Mouse (Mus musculus) spleen, postnatal 4 days (tissue): ENCODE measurements around the gene Pim3.

Source experiments
- DNase-seq, 2 experiments: peaks; one replicate each; pipeline ENCODE4 v3.0.0; 2022; ENCODE audit warnings: low spot score in 2 of 2

Gene Pim3

DNA sequence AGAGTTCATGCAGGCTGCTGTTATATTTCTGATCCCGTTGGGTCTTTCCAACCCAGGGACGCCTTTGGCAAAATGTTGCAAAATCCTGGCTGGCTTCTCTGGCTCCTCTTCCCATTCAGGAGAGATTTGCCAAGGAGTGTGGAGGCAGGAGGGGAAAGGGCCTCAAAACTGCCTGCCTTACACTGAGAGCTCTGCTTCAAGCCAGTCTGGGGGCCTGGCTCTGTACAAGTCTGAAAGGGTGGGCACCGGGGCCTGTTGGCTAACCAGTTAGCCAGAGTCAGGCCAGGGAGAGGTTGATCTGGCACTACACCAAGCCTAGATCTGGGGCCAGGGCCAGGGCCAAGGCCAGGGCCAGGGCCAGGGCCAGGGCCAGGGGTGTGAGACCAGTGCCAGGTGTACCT, 3.8 kb upstream of the Pim3 start:
- no peak for DNase-seq

DNA sequence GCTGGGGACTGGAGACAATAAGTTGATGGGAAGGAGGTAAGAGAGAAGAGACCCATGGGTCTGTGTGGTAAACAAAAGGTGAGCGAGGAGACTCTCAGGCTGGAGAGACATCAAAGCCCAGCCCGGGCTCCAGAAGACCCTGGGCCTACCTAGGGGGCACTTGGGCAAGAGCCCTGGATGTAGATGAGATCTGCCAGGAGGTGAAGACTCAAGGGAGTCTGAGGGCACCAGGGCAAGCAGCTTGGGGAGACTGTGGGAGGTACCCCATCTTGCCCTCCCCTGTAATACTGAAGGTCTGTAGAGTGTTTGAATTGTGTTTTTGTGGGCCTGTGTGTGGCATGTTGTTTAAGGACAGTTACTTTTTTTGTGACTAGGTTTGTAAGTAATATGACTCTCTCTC, 3.3 kb upstream of the Pim3 start:
- no peak for DNase-seq

DNA sequence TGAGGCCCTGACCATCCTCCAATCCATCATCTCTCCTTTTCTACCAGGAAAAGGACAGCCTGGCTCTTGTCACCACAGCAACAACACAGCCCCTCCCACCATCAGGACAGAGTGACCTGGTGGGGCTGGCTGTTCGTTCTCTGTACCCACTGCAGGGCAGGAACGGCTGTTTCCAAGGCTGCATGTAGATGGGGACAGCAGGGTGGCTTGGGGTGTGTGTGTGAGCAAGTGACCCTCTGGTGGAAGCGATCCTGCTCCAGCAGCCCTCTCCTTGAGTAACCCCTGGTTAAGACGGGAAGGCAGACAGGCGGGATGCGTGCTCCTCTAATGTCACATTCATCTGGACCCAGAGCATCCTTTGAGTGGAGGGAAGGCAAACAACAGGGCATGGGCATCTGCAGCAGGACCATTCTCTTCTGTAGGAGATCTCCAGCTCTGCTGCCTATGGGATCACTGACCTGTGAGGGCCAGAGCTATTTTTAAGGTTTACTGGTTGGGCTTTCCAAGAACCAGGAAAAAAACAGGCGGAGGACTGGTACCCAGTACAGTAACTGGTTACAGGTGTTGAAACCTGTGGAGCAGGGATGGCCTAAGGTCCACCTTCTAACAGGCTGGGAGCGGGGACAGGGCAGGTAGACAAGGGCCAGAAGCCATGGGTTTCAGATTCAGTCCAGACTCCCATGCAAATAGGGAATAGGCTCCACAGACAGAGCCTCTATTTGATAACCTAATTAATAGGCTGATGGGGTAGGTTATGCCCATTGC, 2.6 kb upstream of the Pim3 start:
- DNase-seq, result no peak

DNA sequence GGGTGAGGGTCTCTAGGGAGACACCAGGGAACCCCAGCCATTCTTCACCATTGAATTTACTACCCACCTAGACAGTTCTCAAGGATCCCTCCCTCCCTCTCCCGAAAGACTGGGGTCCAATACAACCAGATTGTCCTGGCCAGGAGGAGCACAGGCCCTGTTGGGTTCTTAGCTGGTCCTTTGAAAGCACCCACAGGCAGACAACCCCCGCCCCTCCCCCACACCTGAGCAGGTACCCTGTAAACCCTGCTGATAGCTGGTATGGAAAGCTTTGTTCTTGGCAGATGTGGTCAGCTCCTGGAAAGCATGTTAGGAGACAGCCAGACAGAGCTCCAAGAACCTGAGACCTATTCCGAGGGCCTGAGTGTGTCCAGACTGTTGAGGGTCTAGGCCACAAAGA, 1.2 kb upstream of the Pim3 start:
- DNase-seq, result no peak

DNA sequence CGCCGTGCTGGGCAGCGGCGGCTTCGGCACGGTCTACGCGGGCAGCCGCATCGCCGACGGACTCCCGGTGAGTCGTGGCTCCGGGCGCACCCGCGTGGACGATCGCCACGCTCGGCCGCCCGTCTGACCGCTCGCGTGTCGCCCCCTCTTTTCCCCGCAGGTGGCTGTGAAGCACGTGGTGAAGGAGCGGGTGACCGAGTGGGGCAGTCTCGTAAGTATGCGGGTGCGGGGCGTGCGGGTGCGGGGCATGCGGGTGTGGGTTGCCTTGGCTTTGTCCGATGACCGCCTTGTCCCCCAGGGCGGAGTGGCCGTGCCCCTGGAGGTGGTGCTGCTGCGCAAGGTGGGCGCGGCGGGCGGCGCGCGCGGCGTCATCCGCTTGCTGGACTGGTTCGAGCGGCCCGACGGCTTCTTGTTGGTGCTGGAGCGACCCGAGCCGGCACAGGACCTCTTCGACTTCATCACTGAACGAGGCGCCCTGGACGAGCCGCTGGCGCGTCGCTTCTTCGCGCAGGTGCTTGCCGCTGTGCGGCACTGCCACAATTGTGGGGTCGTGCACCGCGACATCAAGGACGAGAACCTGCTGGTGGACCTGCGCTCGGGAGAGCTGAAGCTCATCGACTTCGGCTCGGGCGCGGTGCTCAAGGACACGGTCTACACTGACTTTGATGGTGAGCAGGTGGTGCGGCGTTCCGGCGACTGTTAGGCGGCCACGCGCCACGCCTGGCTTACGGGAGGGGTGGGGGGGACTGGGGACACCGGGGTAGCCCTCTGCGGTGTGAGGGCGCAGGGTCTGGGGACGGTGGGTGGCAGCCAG, 1.1 kb downstream of the Pim3 start:
- DNase-seq, result peak; percentile 39 to 80

DNA sequence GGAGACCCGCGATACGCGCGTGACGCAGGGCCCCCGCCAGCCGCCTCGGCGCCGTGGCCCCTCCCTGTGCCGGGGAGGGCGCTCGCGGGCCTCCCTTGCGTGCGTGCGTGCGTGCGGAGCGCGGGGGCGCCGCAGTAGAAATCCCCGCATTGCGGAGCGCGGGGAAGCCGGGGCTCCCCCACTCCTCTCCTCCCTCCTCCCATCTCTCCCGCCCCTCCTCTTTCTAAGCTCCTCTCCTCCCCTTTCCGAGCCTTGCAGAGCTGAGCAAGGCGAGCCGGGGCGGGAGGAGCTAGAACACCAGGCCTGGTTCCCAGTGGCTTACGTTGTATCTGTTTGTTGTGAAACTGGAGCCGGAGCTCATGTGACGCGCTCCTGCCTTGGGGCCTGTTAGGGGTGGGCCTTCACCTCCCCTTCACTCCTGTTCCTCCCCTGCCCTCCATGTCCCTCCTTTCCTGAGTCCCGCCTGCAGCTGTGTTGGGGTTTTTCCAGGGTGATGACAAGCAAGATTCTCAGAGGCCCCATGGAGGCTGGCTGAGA, 1.8 kb downstream of the Pim3 start:
- peak; percentile 53 to 77 for DNase-seq

DNA sequence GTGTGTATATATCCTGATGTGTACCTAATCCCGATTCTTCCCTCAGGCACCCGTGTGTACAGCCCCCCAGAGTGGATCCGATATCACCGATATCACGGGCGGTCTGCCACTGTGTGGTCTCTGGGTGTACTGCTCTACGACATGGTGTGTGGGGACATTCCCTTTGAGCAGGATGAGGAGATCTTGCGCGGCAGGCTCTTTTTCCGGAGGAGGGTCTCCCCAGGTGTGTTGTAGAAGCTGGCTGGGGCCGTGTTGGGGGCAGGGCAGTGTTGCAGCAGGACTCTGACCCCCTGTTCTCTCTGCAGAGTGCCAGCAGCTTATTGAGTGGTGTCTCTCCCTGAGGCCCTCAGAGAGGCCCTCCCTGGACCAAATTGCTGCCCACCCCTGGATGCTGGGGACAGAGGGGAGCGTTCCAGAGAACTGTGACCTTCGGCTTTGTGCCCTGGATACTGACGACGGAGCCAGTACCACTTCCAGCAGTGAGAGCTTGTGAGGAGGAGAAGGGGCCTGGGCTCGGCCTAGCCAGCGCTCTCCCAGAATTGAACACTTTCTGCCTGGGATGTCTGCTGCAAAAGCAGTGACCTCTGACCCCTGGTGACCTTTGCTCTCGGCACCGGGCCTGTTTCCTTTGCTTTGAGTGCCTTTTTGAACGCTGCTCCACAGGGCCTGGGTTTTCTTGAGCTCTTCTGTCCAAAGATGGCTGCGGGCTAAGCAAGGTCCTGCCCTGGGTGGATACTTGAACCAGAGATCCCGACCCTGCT, 2.5 kb downstream of the Pim3 start:
- no peak for DNase-seq

DNA sequence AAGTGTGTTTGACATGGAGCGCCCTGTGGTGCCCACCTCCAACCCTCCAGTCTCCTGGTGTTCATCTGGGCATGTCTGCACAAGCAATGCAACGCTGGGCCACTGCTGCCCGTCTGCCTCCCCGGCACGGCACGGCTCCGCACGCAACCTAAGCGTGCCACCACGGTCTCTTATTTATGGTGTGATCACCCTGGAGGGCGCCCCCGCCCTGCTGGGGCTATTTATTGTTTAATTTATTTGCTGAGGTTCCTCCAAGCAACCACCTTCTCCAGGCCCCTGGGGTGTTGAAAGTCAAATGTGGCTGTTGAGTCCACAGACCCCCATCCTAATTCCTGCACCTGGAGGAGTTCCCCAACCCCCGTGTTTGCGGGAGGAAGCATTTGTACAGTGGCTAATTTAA, 3.1 kb downstream of the Pim3 start:
- DNase-seq, result no peak

DNA sequence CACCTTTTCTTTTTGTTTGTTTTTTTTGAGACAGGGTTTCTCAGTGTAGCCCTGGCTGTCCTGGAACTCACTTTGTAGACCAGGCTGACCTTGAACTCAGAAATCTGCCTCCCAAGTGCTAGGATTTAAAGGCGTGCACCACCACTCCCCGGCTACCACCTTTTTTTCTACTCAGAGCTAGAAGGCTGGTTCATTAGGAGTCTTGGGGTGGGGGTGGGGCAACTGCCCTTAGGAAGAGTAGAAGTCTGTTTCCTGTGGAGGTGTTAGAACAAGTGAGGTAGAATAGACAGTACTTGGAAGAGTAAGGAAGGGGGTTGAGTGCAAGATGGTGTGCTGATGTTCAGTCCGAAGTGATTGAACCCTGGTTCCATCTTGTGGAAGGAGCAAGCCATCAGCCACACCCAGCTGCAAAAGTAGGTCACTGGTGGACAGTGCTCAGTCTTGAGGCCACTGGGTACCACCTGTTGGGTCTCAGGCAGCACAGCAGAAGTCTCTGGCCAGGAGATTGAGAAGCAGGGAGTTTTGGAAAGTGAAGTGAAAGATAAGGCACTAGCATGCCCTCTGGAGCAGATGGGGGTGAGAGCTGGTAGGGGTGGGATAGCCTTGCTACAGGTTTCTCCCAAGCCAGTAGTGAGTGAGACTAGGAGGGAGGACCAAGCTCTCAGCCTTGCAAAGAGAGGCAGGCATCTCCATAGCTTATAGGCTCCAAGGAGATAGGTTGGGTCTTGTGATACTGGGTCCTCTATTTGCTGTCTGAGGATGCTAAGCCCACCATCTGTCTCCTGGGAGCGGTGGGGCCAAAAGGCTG, 4.1 kb downstream of the Pim3 start:
- DNase-seq, result no peak

DNA sequence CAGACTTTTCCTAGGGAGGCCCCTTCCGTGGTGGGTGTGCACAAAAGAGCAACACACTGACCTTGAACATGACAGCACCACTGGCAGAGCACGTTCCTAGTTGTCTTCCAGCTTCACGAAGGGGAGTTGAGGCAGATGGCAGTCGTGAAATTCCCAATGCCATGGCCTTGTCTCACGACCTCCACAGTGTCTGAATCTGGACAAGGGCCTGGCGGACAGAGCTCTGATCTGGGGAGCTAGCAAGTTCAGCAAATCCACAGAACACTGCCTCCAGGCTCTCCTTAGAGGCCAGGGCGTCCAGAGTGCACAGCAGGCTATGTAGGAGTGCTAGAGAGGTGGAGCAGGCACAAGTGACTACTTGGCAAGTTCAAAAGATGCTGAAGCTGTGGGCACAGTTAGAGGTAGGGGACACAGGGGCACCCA, 5.0 kb downstream of the Pim3 start:
- no peak for DNase-seq

DNA sequence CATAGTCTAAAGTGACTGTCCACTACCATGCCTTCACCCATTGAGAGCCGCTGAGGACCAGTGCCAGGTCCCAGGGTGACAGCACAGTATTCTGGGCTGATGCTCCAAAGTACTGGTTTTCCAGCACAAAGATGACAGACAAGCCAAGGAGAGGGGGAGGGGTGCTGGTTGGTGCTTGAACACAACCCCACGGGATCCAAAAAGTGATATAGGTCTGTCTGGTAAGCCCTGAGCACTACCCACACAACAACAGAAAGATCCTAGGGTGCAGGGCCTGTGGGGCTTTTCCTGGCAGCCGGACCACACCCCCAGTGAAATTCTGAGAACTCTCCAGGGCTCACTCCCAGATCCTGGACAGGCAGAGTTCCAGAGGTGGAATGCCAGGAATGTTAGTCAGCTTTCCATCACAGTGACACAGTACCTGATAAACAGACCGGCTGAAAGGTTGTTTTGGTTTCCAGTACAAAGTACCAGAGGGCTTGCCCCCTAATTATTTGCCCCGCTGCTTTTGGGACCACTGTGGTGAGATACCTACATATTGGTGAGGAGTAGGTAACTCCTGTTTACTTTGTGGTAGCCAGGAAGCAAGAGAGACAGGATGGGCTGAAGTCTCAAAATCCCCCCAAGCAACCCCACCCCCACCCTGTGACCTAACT, 5.5 kb downstream of the Pim3 start:
- DNase-seq, result no peak

DNA sequence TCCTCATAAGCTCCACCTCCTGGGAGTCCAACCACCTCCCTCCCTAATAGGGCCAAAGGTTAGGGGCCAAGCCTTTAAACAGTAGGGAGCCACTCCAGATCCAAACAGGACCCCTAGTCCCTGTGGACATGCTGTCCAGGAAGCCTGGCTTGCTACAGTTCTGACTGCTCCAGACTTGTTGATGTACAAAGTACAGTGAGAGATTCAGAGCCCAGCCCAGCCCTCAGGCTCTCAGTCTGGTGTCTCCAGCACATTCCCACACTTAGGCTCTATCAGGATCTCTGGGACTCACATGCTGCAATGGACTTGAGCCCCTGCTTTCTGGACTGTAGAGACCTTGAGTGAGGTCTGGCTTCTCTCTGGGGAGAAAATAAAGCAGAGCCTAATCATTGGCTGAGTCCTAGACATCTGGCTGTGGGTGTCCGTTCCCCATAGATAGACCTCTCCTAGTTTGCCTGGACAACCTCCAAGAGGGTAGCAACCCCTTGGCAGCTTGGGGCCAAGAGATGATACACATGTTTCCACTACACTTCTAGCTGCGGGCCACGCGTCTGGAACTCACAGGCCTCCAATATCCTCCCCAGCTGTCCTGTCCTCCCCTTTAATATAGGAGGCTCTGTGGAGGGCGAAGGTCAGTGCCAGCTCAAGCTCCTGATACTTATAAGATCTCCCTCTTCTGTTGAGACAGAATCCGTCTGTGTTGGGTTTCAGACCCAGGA, 6.2 kb downstream of the Pim3 start:
- DNase-seq, result no peak

DNA sequence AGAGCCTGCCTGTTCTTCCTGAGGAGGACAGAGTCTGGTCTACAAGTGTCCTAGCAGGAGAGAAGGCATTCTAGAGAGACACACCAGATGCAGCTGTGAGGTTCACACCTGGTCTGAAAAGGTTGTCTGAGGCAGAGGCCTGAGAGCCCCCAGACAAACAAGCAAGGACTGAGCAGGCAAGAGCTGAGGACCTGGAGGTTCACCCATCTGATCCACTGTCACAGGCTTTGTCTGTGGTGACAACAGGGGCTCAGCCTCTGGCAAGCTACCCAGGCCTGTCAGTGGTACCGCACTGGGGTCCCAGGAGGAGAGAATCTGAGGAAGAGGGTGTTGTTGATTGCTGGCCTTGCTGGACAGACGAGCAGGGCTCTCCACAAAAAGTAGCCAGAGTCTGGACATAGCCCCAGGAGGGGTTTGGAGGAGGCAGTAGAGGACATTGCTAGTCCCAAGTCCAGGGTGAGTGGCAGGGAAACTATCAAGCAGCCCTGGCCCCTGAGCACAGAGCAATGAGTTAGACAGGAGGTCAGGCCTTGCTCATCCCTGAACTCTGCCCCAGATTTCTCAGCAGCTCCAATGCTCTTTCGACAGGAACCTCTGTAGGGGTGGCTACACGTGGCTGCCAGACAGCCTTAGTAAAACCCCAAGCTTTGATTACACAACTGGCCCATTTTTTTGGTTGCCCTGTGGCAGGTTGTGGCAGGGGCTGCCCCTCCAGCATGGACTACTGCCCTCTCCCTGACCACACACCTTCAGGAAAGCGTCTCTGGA, 8.6 kb downstream of the Pim3 start:
- DNase-seq, result no peak

DNA sequence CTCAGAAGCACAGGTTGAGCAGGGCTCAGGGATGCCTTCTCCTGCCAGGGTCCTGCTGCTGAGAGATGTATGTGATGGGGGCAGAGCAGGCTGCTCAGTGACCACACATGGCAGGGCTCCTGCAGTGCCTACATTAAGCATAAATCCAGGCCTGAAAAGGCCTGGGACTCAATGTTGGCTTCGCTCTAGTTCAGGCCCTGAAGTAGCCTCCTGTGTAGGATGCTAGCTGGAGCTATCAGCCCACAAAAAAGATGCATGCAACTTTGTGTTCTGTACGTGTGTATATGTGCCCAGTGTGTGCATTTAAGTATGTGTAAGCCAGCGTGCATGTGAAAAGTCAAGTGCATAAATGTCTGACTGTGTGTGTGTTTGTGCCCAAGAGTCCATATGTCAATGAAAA, 12.1 kb downstream of the Pim3 start:
- DNase-seq, result no peak

DNA sequence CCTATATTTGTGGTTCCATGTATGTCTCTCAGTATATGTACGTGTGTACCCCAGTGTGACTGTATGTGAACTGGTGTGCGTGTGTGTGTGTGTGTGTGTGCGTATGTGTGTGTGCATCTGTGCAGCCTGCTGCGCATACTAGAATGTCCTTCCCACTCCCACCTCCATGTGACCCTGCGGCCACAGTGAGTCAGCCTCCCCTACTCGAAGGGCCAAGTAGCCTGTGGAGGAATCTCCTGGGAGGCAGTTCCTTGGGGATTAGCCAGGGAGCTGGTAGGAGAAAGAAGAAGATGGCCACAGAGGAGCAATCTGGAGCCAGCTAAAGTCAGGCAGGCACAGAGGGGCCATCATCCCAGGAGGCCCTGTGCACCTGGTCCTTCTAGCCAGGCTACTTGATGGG, 12.5 kb downstream of the Pim3 start:
- DNase-seq, result no peak

DNA sequence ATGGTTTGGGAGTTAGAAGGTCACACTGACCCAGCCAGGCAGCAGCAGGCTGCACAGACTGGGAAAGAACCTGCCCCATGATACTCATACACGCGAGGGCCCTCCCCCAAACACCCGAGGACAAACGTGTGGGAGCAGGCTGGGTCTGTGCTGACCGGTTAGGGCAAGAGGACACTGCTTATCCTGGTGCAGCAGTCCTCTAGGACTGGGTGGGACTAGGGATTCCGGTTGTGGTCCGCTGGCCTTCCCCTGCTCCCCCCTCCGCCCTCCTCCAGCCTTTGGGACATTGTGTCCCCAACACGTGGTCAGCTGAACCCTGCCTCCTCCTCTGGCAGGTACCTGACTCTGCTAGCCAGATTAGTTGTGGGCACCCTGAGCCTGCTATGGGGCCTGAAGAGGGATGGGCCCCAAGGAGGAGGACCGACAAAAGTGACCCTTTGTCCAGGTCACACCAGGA, 13.7 kb downstream of the Pim3 start:
- DNase-seq, result no peak

DNA sequence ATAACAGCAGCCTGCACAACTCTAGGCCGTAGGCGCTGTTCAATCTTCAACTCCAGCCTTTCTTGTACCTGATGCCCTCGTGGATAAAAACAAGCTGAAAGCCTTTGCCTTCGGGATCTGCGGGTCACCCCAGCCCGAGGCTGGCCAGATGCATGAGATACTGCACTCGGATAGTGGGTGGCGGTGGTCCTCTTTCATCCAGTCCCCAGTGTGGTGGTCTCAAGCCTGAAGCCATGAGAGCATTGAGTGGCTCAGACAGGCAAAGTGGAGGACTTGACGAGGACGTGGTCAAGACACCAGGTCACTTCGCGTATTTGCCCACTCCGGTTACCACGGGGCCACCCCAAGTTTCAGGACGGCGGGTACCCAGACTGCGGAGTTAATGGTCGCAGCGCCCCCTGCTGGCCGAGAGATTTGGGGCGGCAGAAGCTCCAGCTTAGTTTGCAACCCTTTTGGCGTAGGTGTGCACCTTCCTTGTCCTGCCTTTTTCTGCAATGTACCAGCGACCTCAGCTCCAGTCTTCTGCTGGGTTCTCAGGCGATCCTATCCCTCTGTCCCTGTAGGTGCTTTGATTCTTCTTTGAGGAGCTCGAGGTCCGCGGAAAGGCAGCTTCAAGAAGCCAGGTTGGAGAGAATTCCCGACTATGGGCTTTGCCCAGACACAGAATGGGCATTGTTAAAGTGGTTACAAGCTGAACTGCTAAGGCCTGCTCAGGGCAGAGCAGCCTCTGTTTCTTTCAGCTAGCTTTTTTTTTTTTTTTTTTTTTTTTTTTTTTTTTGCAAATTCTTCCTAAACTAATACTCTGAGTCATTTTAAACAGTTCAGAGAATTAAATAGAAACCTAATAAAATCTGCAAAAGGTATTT, 14.4 kb downstream of the Pim3 start:
- DNase-seq, result peak; percentile 73 to 94

DNA sequence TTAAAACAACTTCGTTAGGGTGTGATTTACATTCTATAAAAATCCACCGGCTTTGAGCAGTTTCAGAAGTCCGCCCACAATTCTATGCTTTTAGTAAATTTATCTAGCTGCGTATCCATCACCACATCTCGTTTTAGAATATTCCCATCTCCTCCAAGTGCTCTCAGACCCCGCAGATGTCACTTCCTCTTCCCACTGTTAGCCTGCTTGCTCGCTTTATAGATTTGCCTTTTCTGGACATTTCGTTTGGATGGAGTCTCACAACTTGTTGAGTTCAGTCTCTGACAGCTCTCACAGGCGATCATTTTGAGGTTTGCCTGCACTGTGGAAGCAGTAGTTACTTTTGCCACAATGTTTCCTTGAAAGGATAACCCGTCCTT, 15.0 kb downstream of the Pim3 start:
- DNase-seq, result no peak
